Mouse (Mus musculus): ENCODE measurements around the gene Aqp6. TPM values are rescaled to one million over a fixed set of nuclear protein-coding genes. Genes with fewer than 3 reads are reported as not detected.
A peak's percentile ranks its signal among the peaks of the same experiment; 100 is the strongest.

Aqp6 gene
- polyA plus RNA-seq, 1 experiment from 2014 or later = 2.3 TPM

- H3K4me2 ChIP-seq (ENCODE audit: low read length) = no peak overlapping the region
Measured at GRCm38 (mm10) chr15:99614273-99614672, 13.1 kb downstream of the Aqp6 start.

GRCm38 (mm10) chr15:99614753-99615152 is 13.6 kb downstream of the Aqp6 start:
- DNase-seq (ENCODE audit: low spot score) (peak; percentile 65), ATAC-seq (replicated peaks; ENCODE audit: low FRiP score, low read depth) (0 out of 2 replicates have a peak, but pooled peaks have one; percentile 43)
- Histone ChIP-seq H3K4me1 (replicated peaks; ENCODE audit: insufficient read depth, low read length) (0 out of 2 replicates have a peak, but pooled peaks cover 3% of the 10 kb centered on the region), H3K4me2 (ENCODE audit: low read length) (0 out of 2 replicates have a peak overlapping the region, but pooled peaks have one; percentile 2), H3K27me3 (ENCODE audit: insufficient read depth, low read length) (no peaks in the 10 kb centered on the region), H3K9me3 (replicated peaks; ENCODE audit: low read length) (no peaks in the 10 kb centered on the region), H3K36me3 (ENCODE audit: insufficient read depth, low read length) (no peaks in the 10 kb centered on the region), H3K27ac (no peak overlapping the region), H3K9ac (ENCODE audit: low read depth, low read length) (no peak overlapping the region), H3K4me3 (replicated peaks; ENCODE audit: low read depth, low read length) (no peak overlapping the region)
- TF ChIP-seq CTCF (IDR thresholded peaks at IDR 0.05; ENCODE audit: low read depth) = no peak
- WGBS = 4% methylated on average over 12 of the region's 12 CpGs

More at GRCm38 (mm10) chr15:99614273-99614672, 13.1 kb downstream of the Aqp6 start:
- no peak for ATAC-seq (replicated peaks; ENCODE audit: low FRiP score, low read depth)
- Histone ChIP-seq H3K9me3 (replicated peaks; ENCODE audit: low read length) (no peaks in the 10 kb centered on the region), H3K4me1 (replicated peaks; ENCODE audit: insufficient read depth, low read length) (0 out of 2 replicates have a peak, but pooled peaks cover 3% of the 10 kb centered on the region), H3K9ac (ENCODE audit: low read depth, low read length) (no peak overlapping the region), H3K27ac (no peak overlapping the region), H3K36me3 (ENCODE audit: insufficient read depth, low read length) (no peaks in the 10 kb centered on the region), H3K4me3 (replicated peaks; ENCODE audit: low read depth, low read length) (no peak overlapping the region), H3K27me3 (ENCODE audit: insufficient read depth, low read length) (no peaks in the 10 kb centered on the region)
- no peak for TF ChIP-seq CTCF (IDR thresholded peaks at IDR 0.05; ENCODE audit: low read depth)
- no peak for DNase-seq (ENCODE audit: low spot score)
- WGBS = 70% methylated on average over 13 of the region's 13 CpGs

GRCm38 (mm10) chr15:99615246-99615645 is 14.0 kb downstream of the Aqp6 start:
- no peaks in the 10 kb centered on the region for H3K36me3 ChIP-seq (ENCODE audit: insufficient read depth, low read length)
- H3K27me3 ChIP-seq (ENCODE audit: insufficient read depth, low read length) = no peaks in the 10 kb centered on the region
- H3K4me2 ChIP-seq (ENCODE audit: low read length) = no peak overlapping the region
- DNase-seq (ENCODE audit: low spot score) (peak; percentile 63), ATAC-seq (replicated peaks; ENCODE audit: low FRiP score, low read depth) (0 out of 2 replicates have a peak, but pooled peaks have one; percentile 29)
- H3K4me1 ChIP-seq (replicated peaks; ENCODE audit: insufficient read depth, low read length) = 0 out of 2 replicates have a peak, but pooled peaks cover 3% of the 10 kb centered on the region
- no peak overlapping the region for H3K4me3 ChIP-seq (replicated peaks; ENCODE audit: low read depth, low read length)
- no peak overlapping the region for H3K27ac ChIP-seq
- no peak for TF ChIP-seq CTCF (IDR thresholded peaks at IDR 0.05; ENCODE audit: low read depth)
- WGBS = 31% methylated on average over 9 of the region's 9 CpGs
- H3K9ac ChIP-seq (ENCODE audit: low read depth, low read length) = no peak overlapping the region
- H3K9me3 ChIP-seq (replicated peaks; ENCODE audit: low read length) = no peaks in the 10 kb centered on the region

GRCm38 (mm10) chr15:99618595-99618994 is 17.4 kb downstream of the Aqp6 start:
- no peaks in the 10 kb centered on the region for H3K9me3 ChIP-seq (replicated peaks; ENCODE audit: low read length)
- DNase-seq (ENCODE audit: low spot score) = no peak
- no peak overlapping the region for H3K27ac ChIP-seq
- no peak overlapping the region for H3K9ac ChIP-seq (ENCODE audit: low read depth, low read length)
- 87% methylated on average over 3 of the region's 3 CpGs for WGBS
- H3K27me3 ChIP-seq (ENCODE audit: insufficient read depth, low read length) = no peaks in the 10 kb centered on the region
- no peak overlapping the region for H3K4me3 ChIP-seq (replicated peaks; ENCODE audit: low read depth, low read length)
- ATAC-seq (replicated peaks; ENCODE audit: low FRiP score, low read depth) = no peak
- H3K4me1 ChIP-seq (replicated peaks; ENCODE audit: insufficient read depth, low read length) = 0 out of 2 replicates have a peak, but pooled peaks cover 3% of the 10 kb centered on the region
- no peak for TF ChIP-seq CTCF (IDR thresholded peaks at IDR 0.05; ENCODE audit: low read depth)
- peaks cover 18% of the 10 kb centered on the region; the same call in 1 of the 2 replicates for H3K36me3 ChIP-seq (ENCODE audit: insufficient read depth, low read length)
- H3K4me2 ChIP-seq (ENCODE audit: low read length) = no peak overlapping the region

GRCm38 (mm10) chr15:99619821-99620220 is 18.6 kb downstream of the Aqp6 start:
- Histone ChIP-seq H3K4me3 (replicated peaks; ENCODE audit: low read depth, low read length) (no peak overlapping the region), H3K9me3 (replicated peaks; ENCODE audit: low read length) (no peaks in the 10 kb centered on the region), H3K27ac (no peak overlapping the region), H3K36me3 (ENCODE audit: insufficient read depth, low read length) (peaks cover 21% of the 10 kb centered on the region), H3K4me2 (ENCODE audit: low read length) (no peak overlapping the region), H3K27me3 (ENCODE audit: insufficient read depth, low read length) (no peaks in the 10 kb centered on the region), H3K9ac (ENCODE audit: low read depth, low read length) (no peak overlapping the region), H3K4me1 (replicated peaks; ENCODE audit: insufficient read depth, low read length) (0 out of 2 replicates have a peak, but pooled peaks cover 3% of the 10 kb centered on the region)
- WGBS = 77% methylated on average over 4 of the region's 4 CpGs
- no peak for TF ChIP-seq CTCF (IDR thresholded peaks at IDR 0.05; ENCODE audit: low read depth)
- DNase-seq (ENCODE audit: low spot score) (no peak), ATAC-seq (replicated peaks; ENCODE audit: low FRiP score, low read depth) (no peak)

GRCm38 (mm10) chr15:99622063-99622462 is 20.9 kb downstream of the Aqp6 start:
- ATAC-seq (replicated peaks; ENCODE audit: low FRiP score, low read depth) (no peak), DNase-seq (ENCODE audit: low spot score) (no peak)
- 88% methylated on average over 11 of the region's 11 CpGs for WGBS
- no peak overlapping the region for H3K4me2 ChIP-seq (ENCODE audit: low read length)
- TF ChIP-seq CTCF (IDR thresholded peaks at IDR 0.05; ENCODE audit: low read depth) = no peak
- H3K4me1 ChIP-seq (replicated peaks; ENCODE audit: insufficient read depth, low read length) = no peaks in the 10 kb centered on the region
- no peak overlapping the region for H3K27ac ChIP-seq
- H3K36me3 ChIP-seq (ENCODE audit: insufficient read depth, low read length) = peaks cover 40% of the 10 kb centered on the region
- no peak overlapping the region for H3K4me3 ChIP-seq (replicated peaks; ENCODE audit: low read depth, low read length)
- H3K9ac ChIP-seq (ENCODE audit: low read depth, low read length) = no peak overlapping the region
- no peaks in the 10 kb centered on the region for H3K27me3 ChIP-seq (ENCODE audit: insufficient read depth, low read length)
- no peaks in the 10 kb centered on the region for H3K9me3 ChIP-seq (replicated peaks; ENCODE audit: low read length)

- no peaks in the 10 kb centered on the region for H3K4me1 ChIP-seq (replicated peaks; ENCODE audit: insufficient read depth, low read length)
- H3K9ac ChIP-seq (ENCODE audit: low read depth, low read length) = no peak overlapping the region
- no peak for DNase-seq (ENCODE audit: low spot score)
- ATAC-seq (replicated peaks; ENCODE audit: low FRiP score, low read depth) = no peak
- no peaks in the 10 kb centered on the region for H3K9me3 ChIP-seq (replicated peaks; ENCODE audit: low read length)
- TF ChIP-seq CTCF (IDR thresholded peaks at IDR 0.05; ENCODE audit: low read depth) = peak; percentile 41; the same call in 1 of the 2 replicates
- H3K36me3 ChIP-seq (ENCODE audit: insufficient read depth, low read length) = peaks cover 46% of the 10 kb centered on the region
- no peak overlapping the region for H3K4me3 ChIP-seq (replicated peaks; ENCODE audit: low read depth, low read length)
- no peaks in the 10 kb centered on the region for H3K27me3 ChIP-seq (ENCODE audit: insufficient read depth, low read length)
- H3K4me2 ChIP-seq (ENCODE audit: low read length) = no peak overlapping the region
- H3K27ac ChIP-seq = no peak overlapping the region
Measured at GRCm38 (mm10) chr15:99631618-99632017, 30.4 kb downstream of the Aqp6 start.

Data from kidney, postnatal 0 days (tissue).